Mouse (Mus musculus) erythroblast, embryonic 14.5 days (primary cell): ENCODE measurements around the gene Agrn.

Experiments
- GATA1 ChIP-seq: IDR thresholded peaks from 2 replicates; pipeline ENCODE4 v1.6.1; 2012; ENCODE audit warnings: low read length, inconsistent platforms, mixed read lengths
- TAL1 ChIP-seq: IDR thresholded peaks from 3 replicates; pipeline ENCODE4 v1.6.1; 2012; ENCODE audit warnings: low read length, inconsistent platforms, mixed read lengths

GRCm38 (mm10) chr4:156133943-156134605, 63.2 kb downstream of the Agrn start:
- TF ChIP-seq TAL1 (no peak), GATA1 (no peak)
